Mouse (Mus musculus): ENCODE results near the gene Grm7. TPM values are rescaled to one million over a fixed set of nuclear protein-coding genes. Genes with fewer than 3 reads are reported as not detected.
A peak's percentile ranks its signal among the peaks of the same experiment; 100 is the strongest.

Gene Grm7
- polyA plus RNA-seq, 1 experiment, result 44.0 TPM

DNA sequence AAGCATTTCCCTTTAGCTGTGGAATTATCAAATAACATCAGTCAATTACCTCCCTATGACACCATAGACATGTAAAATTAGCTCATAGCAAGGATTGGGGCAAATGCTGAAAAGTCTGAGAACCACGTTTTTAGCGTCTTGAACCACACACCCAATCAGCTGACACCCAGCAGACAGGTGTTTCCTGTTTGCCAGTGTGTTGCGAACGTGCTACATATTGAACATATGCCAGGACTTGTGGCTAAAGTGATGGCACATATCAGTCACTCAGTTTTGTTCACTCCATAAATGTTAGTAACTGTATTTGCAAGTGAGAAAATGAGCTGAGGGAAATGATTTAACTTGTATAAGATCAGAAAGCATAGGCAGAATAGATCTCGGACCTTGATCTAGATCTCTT, 162.1 kb downstream of the Grm7 start:
- TF ChIP-seq POLR2A (IDR thresholded peaks at IDR 0.05; ENCODE audit: extremely low read depth, insufficient read depth, low read length), result no peak
- no peak for TF ChIP-seq CTCF (IDR thresholded peaks at IDR 0.05; ENCODE audit: extremely low read depth, insufficient read depth, low read length)
- Histone ChIP-seq H3K27ac (ENCODE audit: insufficient read depth, low read length) (no peak overlapping the region), H3K4me3 (ENCODE audit: insufficient read depth, low read length) (no peak overlapping the region), H3K4me1 (ENCODE audit: control insufficient read depth, insufficient read depth, low read length) (no peaks in the 10 kb centered on the region)

DNA sequence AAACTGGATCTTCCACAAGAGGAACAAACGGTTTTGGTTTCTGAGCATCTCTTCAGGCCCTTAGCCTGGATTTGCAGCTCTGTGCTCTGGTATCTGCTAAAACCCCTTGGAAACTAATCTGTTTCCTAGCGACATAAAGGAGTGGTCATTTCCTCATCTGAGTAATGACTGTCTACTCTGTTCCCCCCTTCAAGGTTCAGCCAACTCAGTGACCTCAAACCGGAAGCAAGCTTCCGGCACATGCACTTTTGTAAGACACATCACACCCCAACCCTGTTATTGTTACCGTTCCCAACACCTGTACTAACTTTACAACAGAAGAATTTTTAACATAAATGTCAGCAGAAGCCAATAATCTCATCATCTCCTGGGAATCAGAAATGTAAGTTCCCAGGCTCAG, 166.8 kb downstream of the Grm7 start:
- Histone ChIP-seq H3K27ac (ENCODE audit: insufficient read depth, low read length) (no peak overlapping the region), H3K4me3 (ENCODE audit: insufficient read depth, low read length) (no peak overlapping the region), H3K4me1 (ENCODE audit: control insufficient read depth, insufficient read depth, low read length) (no peaks in the 10 kb centered on the region)
- TF ChIP-seq POLR2A (IDR thresholded peaks at IDR 0.05; ENCODE audit: extremely low read depth, insufficient read depth, low read length), result no peak
- TF ChIP-seq CTCF (IDR thresholded peaks at IDR 0.05; ENCODE audit: extremely low read depth, insufficient read depth, low read length), result no peak

- no peaks in the 10 kb centered on the region for H3K4me1 ChIP-seq (ENCODE audit: control insufficient read depth, insufficient read depth, low read length)
- TF ChIP-seq POLR2A (IDR thresholded peaks at IDR 0.05; ENCODE audit: extremely low read depth, insufficient read depth, low read length) (no peak), CTCF (IDR thresholded peaks at IDR 0.05; ENCODE audit: extremely low read depth, insufficient read depth, low read length) (no peak)
- H3K27ac ChIP-seq (ENCODE audit: insufficient read depth, low read length), result no peak overlapping the region
Observed at GRCm38 (mm10) chr6:110818236-110818635, 172.9 kb downstream of the Grm7 start.

GRCm38 (mm10) chr6:110868311-110868710, 222.9 kb downstream of the Grm7 start:
- TF ChIP-seq CTCF (IDR thresholded peaks at IDR 0.05; ENCODE audit: extremely low read depth, insufficient read depth, low read length) (no peak), POLR2A (IDR thresholded peaks at IDR 0.05; ENCODE audit: extremely low read depth, insufficient read depth, low read length) (no peak)
- Histone ChIP-seq H3K4me3 (ENCODE audit: insufficient read depth, low read length) (no peak overlapping the region), H3K27ac (ENCODE audit: insufficient read depth, low read length) (no peak overlapping the region)

More at GRCm38 (mm10) chr6:110818236-110818635, 172.9 kb downstream of the Grm7 start:
- no peak overlapping the region for H3K4me3 ChIP-seq (ENCODE audit: insufficient read depth, low read length)

GRCm38 (mm10) chr6:110982013-110982412, 336.6 kb downstream of the Grm7 start:
- Histone ChIP-seq H3K4me1 (ENCODE audit: control insufficient read depth, insufficient read depth, low read length) (no peaks in the 10 kb centered on the region), H3K27ac (ENCODE audit: insufficient read depth, low read length) (no peak overlapping the region), H3K4me3 (ENCODE audit: insufficient read depth, low read length) (no peak overlapping the region)
- TF ChIP-seq CTCF (IDR thresholded peaks at IDR 0.05; ENCODE audit: extremely low read depth, insufficient read depth, low read length), result no peak
- no peak for TF ChIP-seq POLR2A (IDR thresholded peaks at IDR 0.05; ENCODE audit: extremely low read depth, insufficient read depth, low read length)

More at GRCm38 (mm10) chr6:110868311-110868710, 222.9 kb downstream of the Grm7 start:
- no peaks in the 10 kb centered on the region for H3K4me1 ChIP-seq (ENCODE audit: control insufficient read depth, insufficient read depth, low read length)

DNA sequence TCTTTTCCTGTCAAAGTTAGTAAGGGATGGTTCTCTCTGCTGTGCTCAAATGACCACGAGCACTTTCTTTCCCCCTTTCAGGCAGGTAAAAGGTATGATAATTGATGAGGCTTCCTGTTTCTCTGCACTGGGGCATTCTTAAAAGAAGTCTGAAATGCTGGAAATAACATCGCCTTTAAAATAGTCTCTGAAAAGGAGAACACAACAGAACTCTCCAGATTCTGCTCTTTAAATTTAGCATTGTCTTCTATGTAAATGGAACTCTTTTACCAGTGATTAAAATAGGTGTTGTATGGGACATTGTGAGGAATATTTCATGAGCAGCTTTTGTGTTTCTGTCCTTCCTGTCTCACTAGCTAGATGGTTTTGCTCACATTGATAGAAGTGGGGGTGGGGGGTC, 393.7 kb downstream of the Grm7 start:
- H3K4me3 ChIP-seq (ENCODE audit: insufficient read depth, low read length), result no peak overlapping the region
- no peaks in the 10 kb centered on the region for H3K4me1 ChIP-seq (ENCODE audit: control insufficient read depth, insufficient read depth, low read length)
- TF ChIP-seq POLR2A (IDR thresholded peaks at IDR 0.05; ENCODE audit: extremely low read depth, insufficient read depth, low read length) (no peak), CTCF (IDR thresholded peaks at IDR 0.05; ENCODE audit: extremely low read depth, insufficient read depth, low read length) (no peak)
- H3K27ac ChIP-seq (ENCODE audit: insufficient read depth, low read length), result no peak overlapping the region

DNA sequence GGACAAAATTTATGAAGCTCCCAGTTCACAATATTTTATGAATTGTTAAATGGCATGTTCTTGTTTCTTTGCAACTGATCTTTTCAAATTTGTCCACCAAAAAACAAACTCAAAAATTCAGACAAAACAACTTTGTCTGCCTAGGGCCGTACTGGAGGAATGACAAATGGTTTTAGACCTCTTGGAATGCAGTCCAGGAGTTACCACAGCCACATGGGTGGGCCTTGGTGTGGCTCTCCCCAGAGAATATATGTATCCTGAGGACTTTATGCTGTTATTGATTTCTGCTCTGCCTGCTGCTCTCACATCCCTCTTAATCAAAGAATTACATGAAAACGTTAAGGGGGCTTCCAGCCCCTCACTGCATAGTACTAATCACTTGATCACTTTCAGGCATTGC, 400.5 kb downstream of the Grm7 start:
- H3K4me3 ChIP-seq (ENCODE audit: insufficient read depth, low read length), result no peak overlapping the region
- TF ChIP-seq CTCF (IDR thresholded peaks at IDR 0.05; ENCODE audit: extremely low read depth, insufficient read depth, low read length) (no peak), POLR2A (IDR thresholded peaks at IDR 0.05; ENCODE audit: extremely low read depth, insufficient read depth, low read length) (no peak)
- no peaks in the 10 kb centered on the region for H3K4me1 ChIP-seq (ENCODE audit: control insufficient read depth, insufficient read depth, low read length)
- H3K27ac ChIP-seq (ENCODE audit: insufficient read depth, low read length), result no peak overlapping the region

- TF ChIP-seq POLR2A (IDR thresholded peaks at IDR 0.05; ENCODE audit: extremely low read depth, insufficient read depth, low read length) (no peak), CTCF (IDR thresholded peaks at IDR 0.05; ENCODE audit: extremely low read depth, insufficient read depth, low read length) (no peak)
- H3K27ac ChIP-seq (ENCODE audit: insufficient read depth, low read length), result no peak overlapping the region
- no peaks in the 10 kb centered on the region; the same call in 1 of the 2 replicates for H3K4me1 ChIP-seq (ENCODE audit: control insufficient read depth, insufficient read depth, low read length)
- no peak overlapping the region for H3K4me3 ChIP-seq (ENCODE audit: insufficient read depth, low read length)
Observed at GRCm38 (mm10) chr6:111049247-111049646, 403.9 kb downstream of the Grm7 start.

- no peak for TF ChIP-seq POLR2A (IDR thresholded peaks at IDR 0.05; ENCODE audit: extremely low read depth, insufficient read depth, low read length)
- no peak for TF ChIP-seq CTCF (IDR thresholded peaks at IDR 0.05; ENCODE audit: extremely low read depth, insufficient read depth, low read length)
- Histone ChIP-seq H3K27ac (ENCODE audit: insufficient read depth, low read length) (peak overlapping the region; percentile 71), H3K4me1 (ENCODE audit: control insufficient read depth, insufficient read depth, low read length) (peaks cover 2% of the 10 kb centered on the region), H3K4me3 (ENCODE audit: insufficient read depth, low read length) (no peak overlapping the region)
Observed at GRCm38 (mm10) chr6:111054001-111054975, 408.9 kb downstream of the Grm7 start.

GRCm38 (mm10) chr6:111057798-111058197, 412.4 kb downstream of the Grm7 start:
- Histone ChIP-seq H3K4me1 (ENCODE audit: control insufficient read depth, insufficient read depth, low read length) (peaks cover 2% of the 10 kb centered on the region), H3K27ac (ENCODE audit: insufficient read depth, low read length) (no peak overlapping the region), H3K4me3 (ENCODE audit: insufficient read depth, low read length) (no peak overlapping the region)
- TF ChIP-seq CTCF (IDR thresholded peaks at IDR 0.05; ENCODE audit: extremely low read depth, insufficient read depth, low read length) (no peak), POLR2A (IDR thresholded peaks at IDR 0.05; ENCODE audit: extremely low read depth, insufficient read depth, low read length) (no peak)

All from cortical plate, adult 2 months (tissue).